Mouse (Mus musculus) hindbrain, embryonic 16.5 days (tissue): ENCODE data around the gene Nf1. TPM values are rescaled to one million over a fixed set of nuclear protein-coding genes. Genes with fewer than 3 reads are reported as not detected.

ENCODE experiments used
- ATAC-seq: fragments of 200-750 bp; cut with Nextera tagmentation; 2 replicates; pipeline ENCODE4 v1.8.0; 2017; ENCODE audit warnings: moderate TSS enrichment, moderate library complexity
- H3K27ac ChIP-seq: fragments of 300-500 bp; sonication (generic); 2 replicates; pipeline ENCODE4 v1.5.1; 2014; ENCODE audit warnings: low read depth, mild to moderate bottlenecking, control low read depth, low read length, moderate library complexity
- H3K27me3 ChIP-seq: fragments of 300-500 bp; sonication (generic); replicated peaks from 2 replicates; pipeline ENCODE4 v1.6.1; 2014; ENCODE audit warnings: low read length; ENCODE audit not compliant: control insufficient read depth, insufficient read depth
- H3K36me3 ChIP-seq: fragments of 300-500 bp; sonication (generic); 2 replicates; pipeline ENCODE4 v1.6.1; 2014; ENCODE audit warnings: mild to moderate bottlenecking, low read length, moderate library complexity, mixed read lengths; ENCODE audit not compliant: control insufficient read depth, insufficient read depth
- H3K4me1 ChIP-seq: fragments of 300-500 bp; sonication (generic); 2 replicates; pipeline ENCODE4 v1.6.1; 2014; ENCODE audit warnings: low read depth, low read length; ENCODE audit not compliant: control insufficient read depth, insufficient read depth
- H3K4me2 ChIP-seq: fragments of 300-500 bp; sonication (generic); 2 replicates; pipeline ENCODE4 v1.6.1; 2014; ENCODE audit warnings: mild to moderate bottlenecking, low read length, control low read depth, moderate library complexity
- H3K4me3 ChIP-seq: fragments of 300-500 bp; sonication (generic); 2 replicates; pipeline ENCODE4 v1.5.1; 2014; ENCODE audit warnings: mild to moderate bottlenecking, low read length, control low read depth, moderate library complexity
- H3K9ac ChIP-seq: fragments of 300-500 bp; sonication (generic); 2 replicates; pipeline ENCODE4 v1.6.1; 2014; ENCODE audit warnings: low read depth, mild to moderate bottlenecking, control low read depth, low read length, moderate library complexity
- H3K9me3 ChIP-seq: fragments of 300-500 bp; sonication (generic); 2 replicates; pipeline ENCODE4 v1.6.1; 2014; ENCODE audit warnings: mild to moderate bottlenecking, low read length, moderate library complexity; ENCODE audit not compliant: control insufficient read depth
- WGBS: fragments of 180-500 bp; shearing (Covaris S2); extraction: QIAGEN DNeasy Blood & Tissue Kit; methylation state at CpG from one replicate; pipeline ENCODE4 v1.1.7; 2014; 5-methylcytosine and 5-hydroxymethylcytosine counted together
- polyA plus RNA-seq: library from polyadenylated mRNA; unstranded; fragments of >200 nt; fragmentation: Nextera tagmentation; extraction: Ambion mirVana; gene quantifications from 2 replicates; pipeline ENCODE4 v1.2.1, GENCODE M21; 2015

Gene Nf1
- polyA plus RNA-seq, 1 experiment from 2014 or later: 5.1 TPM

GRCm38 (mm10) chr11:79527015-79527738 lies 187.7 kb downstream of the Nf1 start:
- H3K4me1 ChIP-seq: no peaks in the 10 kb centered on the region
- no peak overlapping the region for H3K9ac ChIP-seq
- 81% methylated on average over 15 of the region's 15 CpGs for WGBS
- no peaks in the 10 kb centered on the region for H3K27me3 ChIP-seq
- no peak overlapping the region for H3K27ac ChIP-seq
- H3K4me3 ChIP-seq: no peak overlapping the region
- ATAC-seq: no peak
- no peak overlapping the region for H3K4me2 ChIP-seq
- H3K9me3 ChIP-seq: no peaks in the 10 kb centered on the region
- H3K36me3 ChIP-seq: 0 out of 2 replicates have a peak, but pooled peaks cover 2% of the 10 kb centered on the region

DNA sequence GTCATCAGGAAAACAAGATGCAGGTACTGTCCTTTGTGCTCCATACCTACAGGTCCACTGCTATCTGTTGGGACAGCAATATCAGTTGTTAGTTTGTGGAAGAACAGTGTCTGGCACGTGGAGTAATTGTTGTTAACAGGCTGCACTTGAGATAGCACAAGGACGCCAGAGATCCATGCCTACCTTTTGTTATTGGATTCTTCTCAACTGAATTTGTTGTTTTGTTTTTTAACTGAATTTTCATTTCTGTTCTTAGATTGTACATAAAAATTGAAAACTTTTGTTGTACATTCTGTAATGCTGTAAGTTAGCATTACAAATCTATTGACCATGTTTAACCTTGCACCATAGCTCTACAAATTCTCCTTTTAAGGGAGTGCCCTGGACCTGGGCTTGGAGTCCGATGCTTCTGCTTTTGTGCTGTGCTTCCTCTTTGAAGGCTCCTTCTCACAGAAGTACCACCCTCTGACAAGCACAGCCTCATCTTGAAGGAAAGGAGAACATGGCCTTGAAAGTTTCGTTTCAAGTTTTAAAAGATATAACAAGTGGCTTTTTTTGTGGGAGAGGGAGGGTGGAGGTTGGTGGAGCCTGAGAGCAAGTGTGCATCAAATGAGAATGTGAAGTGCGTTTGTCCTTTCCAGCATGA lies 188.4 kb downstream of the Nf1 start:
- Histone ChIP-seq H3K36me3 (0 out of 2 replicates have a peak, but pooled peaks cover 2% of the 10 kb centered on the region), H3K9me3 (no peaks in the 10 kb centered on the region), H3K27ac (no peak overlapping the region), H3K4me2 (no peak overlapping the region), H3K4me3 (no peak overlapping the region), H3K27me3 (no peaks in the 10 kb centered on the region), H3K4me1 (no peaks in the 10 kb centered on the region), H3K9ac (no peak overlapping the region)
- no peak for ATAC-seq
- WGBS: 93% methylated on average over 5 of the region's 5 CpGs

DNA sequence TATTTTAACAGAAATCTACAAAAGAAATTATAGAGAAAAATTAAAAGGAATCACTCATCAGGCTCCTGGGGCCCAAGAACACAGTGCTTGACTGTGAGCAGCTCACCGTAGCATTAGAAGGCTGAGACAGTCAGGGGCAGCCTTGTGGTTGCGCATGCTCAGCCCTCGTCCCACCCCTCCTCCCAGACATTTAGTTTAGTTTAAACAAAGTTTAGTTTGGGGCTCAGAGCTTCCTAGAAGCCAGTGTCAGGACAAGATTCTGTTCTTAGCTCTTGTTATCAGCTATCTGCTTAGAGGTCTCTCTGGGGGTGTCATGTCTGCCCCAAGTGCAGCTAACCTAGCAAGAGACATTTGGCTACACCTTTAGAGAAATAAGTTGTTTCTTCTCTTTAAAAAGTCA lies 189.1 kb downstream of the Nf1 start:
- WGBS: 91% methylated on average over 3 of the region's 3 CpGs
- no peak overlapping the region for H3K4me2 ChIP-seq
- H3K27me3 ChIP-seq: no peaks in the 10 kb centered on the region

DNA sequence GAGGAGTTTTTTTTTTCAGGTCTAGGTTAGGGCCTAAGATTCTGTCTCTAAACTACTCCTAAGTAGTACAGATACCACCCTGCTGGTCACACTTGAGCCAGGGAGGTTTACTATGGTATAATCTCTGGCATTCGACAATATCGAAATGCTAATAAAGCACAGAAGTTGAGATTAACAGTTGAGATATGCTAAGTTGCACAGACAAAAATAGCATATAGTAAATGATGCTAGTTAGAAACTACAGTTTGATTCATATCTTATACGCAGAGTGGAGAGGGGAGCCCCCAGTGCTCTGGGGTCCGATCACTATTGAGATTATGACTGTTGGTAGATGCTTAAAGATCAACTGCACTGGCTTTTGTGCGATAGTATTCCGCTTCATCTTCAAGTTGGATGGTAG lies 189.7 kb downstream of the Nf1 start:
- Histone ChIP-seq H3K27ac (no peak overlapping the region), H3K4me1 (no peaks in the 10 kb centered on the region), H3K4me3 (no peak overlapping the region), H3K9me3 (no peaks in the 10 kb centered on the region), H3K36me3 (0 out of 2 replicates have a peak, but pooled peaks cover 2% of the 10 kb centered on the region), H3K27me3 (no peaks in the 10 kb centered on the region), H3K4me2 (no peak overlapping the region), H3K9ac (no peak overlapping the region)
- ATAC-seq: no peak
- WGBS: 98% methylated on average over 6 of the region's 6 CpGs

More for the DNA sequence above, 189.1 kb downstream of the Nf1 start:
- no peak overlapping the region for H3K27ac ChIP-seq
- no peaks in the 10 kb centered on the region for H3K4me1 ChIP-seq
- 0 out of 2 replicates have a peak, but pooled peaks cover 2% of the 10 kb centered on the region for H3K36me3 ChIP-seq
- no peak overlapping the region for H3K9ac ChIP-seq
- H3K4me3 ChIP-seq: no peak overlapping the region
- no peaks in the 10 kb centered on the region for H3K9me3 ChIP-seq
- ATAC-seq: no peak

- ATAC-seq: no peak
- H3K9ac ChIP-seq: no peak overlapping the region
- no peaks in the 10 kb centered on the region for H3K27me3 ChIP-seq
- no peaks in the 10 kb centered on the region for H3K9me3 ChIP-seq
- no peak overlapping the region for H3K4me3 ChIP-seq
- 0 out of 2 replicates have a peak, but pooled peaks cover 2% of the 10 kb centered on the region for H3K36me3 ChIP-seq
- H3K4me1 ChIP-seq: no peaks in the 10 kb centered on the region
- 70% methylated on average over 2 of the region's 2 CpGs for WGBS
- H3K4me2 ChIP-seq: no peak overlapping the region
- no peak overlapping the region for H3K27ac ChIP-seq
These were observed 190.2 kb downstream of the Nf1 start for GRCm38 (mm10) chr11:79529736-79530135.

DNA sequence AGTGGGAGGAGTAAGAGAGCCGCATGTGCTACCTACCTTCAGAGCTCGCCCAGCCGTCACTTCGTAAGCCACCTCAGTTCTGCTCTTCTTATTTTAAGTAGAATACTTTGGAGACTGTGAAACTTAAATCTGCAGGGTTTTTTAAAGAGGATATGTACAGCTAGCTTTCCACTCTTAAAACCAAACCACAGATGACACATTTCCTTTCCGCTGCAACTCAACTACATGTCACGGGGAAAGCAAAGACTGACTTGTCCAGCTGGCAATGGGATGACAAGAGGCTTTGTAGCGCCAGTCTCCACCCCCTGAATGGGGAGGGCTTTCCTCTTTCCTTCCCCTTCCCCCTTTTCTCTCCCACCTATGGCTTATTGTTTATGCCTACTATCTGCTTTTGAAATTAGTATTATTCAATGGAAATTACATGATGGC lies 190.9 kb downstream of the Nf1 start, which contains the start of the genes Evi2 and Evi2a:
Gene Evi2, minus strand, starts transcription at position 257 of the 429 bp plus-strand sequence.
Gene Evi2a, minus strand, starts transcription at position 277 of the 429 bp plus-strand sequence.
- H3K27ac ChIP-seq: no peak within 1 kb of the TSS
- H3K4me3 ChIP-seq: no peak within 1 kb of the TSS
- no peaks in the 10 kb centered on the region for H3K9me3 ChIP-seq
- no peak within 1 kb of the TSS for H3K4me2 ChIP-seq
- H3K36me3 ChIP-seq: 0 out of 2 replicates have a peak, but pooled peaks cover 2% of the 10 kb centered on the region
- H3K9ac ChIP-seq: no peak within 1 kb of the TSS
- no peaks in the 10 kb centered on the region for H3K27me3 ChIP-seq
- WGBS: 83% methylated on average over 7 of the region's 7 CpGs
- no peak for ATAC-seq
- H3K4me1 ChIP-seq: no peaks in the 10 kb centered on the region

DNA sequence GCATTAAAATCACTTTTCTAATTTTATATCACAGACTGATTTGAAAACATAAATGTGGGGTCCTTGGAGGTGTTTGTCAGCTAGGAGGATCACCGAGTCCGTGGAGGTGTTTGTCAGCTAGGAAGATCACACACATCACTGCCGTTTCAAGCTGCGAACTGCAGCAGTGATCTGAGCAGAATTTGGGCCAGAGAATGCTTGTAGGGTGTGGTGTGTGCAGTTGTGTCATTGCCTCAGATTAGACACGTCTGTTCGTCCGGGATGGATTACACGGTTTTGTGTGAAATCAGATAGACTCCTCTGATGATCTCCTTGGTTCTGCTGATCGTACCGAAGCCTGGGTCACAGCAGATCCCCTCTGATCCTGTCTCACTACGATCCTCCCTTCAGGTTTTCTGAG lies 191.3 kb downstream of the Nf1 start:
- no peaks in the 10 kb centered on the region for H3K4me1 ChIP-seq
- no peak overlapping the region for H3K4me3 ChIP-seq
- H3K36me3 ChIP-seq: 0 out of 2 replicates have a peak, but pooled peaks cover 2% of the 10 kb centered on the region
- no peak overlapping the region for H3K27ac ChIP-seq
- 91% methylated on average over 11 of the region's 11 CpGs for WGBS
- no peaks in the 10 kb centered on the region for H3K9me3 ChIP-seq
- H3K27me3 ChIP-seq: no peaks in the 10 kb centered on the region
- H3K4me2 ChIP-seq: no peak overlapping the region
- ATAC-seq: no peak
- H3K9ac ChIP-seq: no peak overlapping the region

GRCm38 (mm10) chr11:79531485-79531884 lies 192.0 kb downstream of the Nf1 start:
- Histone ChIP-seq H3K4me1 (no peaks in the 10 kb centered on the region), H3K9ac (no peak overlapping the region), H3K27ac (no peak overlapping the region), H3K27me3 (no peaks in the 10 kb centered on the region), H3K4me2 (no peak overlapping the region), H3K9me3 (no peaks in the 10 kb centered on the region), H3K36me3 (0 out of 2 replicates have a peak, but pooled peaks cover 4% of the 10 kb centered on the region), H3K4me3 (no peak overlapping the region)
- WGBS: 95% methylated on average over 4 of the region's 4 CpGs
- ATAC-seq: no peak

GRCm38 (mm10) chr11:79533311-79533710 lies 193.8 kb downstream of the Nf1 start:
- ATAC-seq: no peak
- H3K36me3 ChIP-seq: 0 out of 2 replicates have a peak, but pooled peaks cover 9% of the 10 kb centered on the region
- WGBS: 85% methylated on average over 6 of the region's 6 CpGs

More at GRCm38 (mm10) chr11:79533311-79533710, 193.8 kb downstream of the Nf1 start:
- no peaks in the 10 kb centered on the region for H3K27me3 ChIP-seq
- H3K4me3 ChIP-seq: no peak overlapping the region
- H3K27ac ChIP-seq: no peak overlapping the region
- no peak overlapping the region for H3K9ac ChIP-seq
- no peaks in the 10 kb centered on the region for H3K4me1 ChIP-seq
- no peaks in the 10 kb centered on the region for H3K9me3 ChIP-seq
- no peak overlapping the region for H3K4me2 ChIP-seq
